Mouse (Mus musculus) right cerebral cortex, postnatal 36 days (tissue): ENCODE measurements at regions not wholly inside any gene's neighbourhood (a gene's known extent, or its start where the extent isn't known, plus 50 kb on each side); places are given as distances from the start of the nearest gene placed in this dataset.

Experiments used
- DNase-seq, 2 experiments: peaks; one replicate each; pipeline ENCODE4 v3.0.0; 2022; ENCODE audit warnings: low spot score in 2 of 2, mixed read lengths in 1 of 2

DNA sequence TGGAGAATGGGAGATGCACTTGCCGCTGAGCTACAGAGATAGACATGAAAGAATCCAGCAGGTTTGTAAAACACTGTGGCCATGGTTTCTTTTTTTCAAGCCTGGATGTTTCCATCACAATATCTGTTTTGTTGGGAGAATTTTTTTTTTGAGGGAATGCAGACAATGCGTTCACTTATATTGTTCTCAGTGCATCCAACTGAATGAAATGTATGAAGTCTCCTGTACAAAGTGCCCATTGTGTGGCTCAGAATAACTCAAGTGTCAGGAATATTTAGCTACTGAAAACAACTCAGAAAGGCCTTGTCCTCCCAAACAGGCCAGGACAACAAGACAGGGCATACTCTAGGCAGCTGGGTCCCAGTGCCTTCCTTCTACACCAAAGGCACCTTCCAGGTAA is 120.3 kb upstream of the Ado start:
- DNase-seq: no peak

DNA sequence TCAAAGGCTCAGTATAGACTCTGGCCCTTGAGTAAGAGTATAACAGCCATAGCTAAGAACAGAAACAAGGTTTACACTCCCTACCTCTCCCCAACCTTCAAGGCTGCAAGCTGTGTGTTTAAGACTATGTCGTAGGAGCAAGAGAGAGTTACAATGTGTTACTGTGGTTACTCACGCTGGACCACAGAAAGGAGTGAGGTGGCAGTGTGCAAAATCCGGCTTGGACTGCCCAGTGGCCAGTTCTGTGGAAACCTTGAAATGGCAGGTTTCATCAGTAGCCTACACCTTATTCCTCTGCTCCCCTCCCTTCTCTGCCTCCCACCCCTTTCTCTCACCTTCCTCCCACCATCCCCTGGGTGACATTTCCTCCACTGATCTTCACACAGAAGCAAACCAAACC is 114.3 kb upstream of the Ado start:
- no peak for DNase-seq

DNA sequence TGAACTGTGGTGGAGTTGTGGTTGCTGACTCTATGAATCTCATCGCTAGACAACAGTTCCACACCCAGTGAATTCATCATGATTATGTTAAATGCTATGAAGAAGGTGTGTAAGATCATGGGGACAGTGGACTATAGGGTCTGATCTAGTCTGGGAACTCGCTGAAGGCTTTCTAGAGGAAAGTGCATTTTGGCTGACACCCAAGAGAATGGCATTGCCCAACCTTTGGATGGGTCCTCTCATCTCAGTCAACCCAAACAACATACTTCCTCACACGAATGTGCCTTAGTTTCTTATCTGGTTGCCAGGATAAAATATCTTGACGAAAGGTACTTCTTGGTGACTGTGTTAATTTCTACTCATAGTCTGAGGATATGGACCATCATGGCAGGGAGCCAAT is 112.9 kb upstream of the Ado start:
- no peak for DNase-seq

DNA sequence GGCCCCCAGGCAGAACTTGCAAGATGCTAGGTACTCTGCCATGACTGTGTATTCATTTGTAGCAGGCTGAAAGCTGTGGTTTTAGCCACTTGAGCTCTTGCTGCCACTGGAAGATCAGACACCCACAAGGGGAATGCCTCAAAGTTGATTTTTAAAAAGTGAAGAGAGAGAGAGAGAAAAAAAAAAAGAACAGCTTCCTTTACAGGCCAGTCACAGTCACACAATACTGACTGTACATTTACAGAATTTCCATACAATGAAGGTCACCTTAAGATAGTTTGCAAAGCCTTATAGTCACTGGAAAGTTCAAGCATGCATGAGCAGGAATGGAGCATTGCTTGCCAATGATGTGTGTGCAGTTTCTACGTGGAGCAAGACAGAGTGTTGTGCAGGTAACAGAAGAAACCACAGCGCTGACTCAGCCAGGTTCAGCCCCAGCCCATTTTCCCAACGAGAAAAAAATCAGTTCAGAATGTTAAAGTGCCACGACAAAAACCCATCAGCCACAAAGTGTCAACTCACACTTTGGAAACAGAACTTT is 109.3 kb upstream of the Ado start:
- DNase-seq: no peak

DNA sequence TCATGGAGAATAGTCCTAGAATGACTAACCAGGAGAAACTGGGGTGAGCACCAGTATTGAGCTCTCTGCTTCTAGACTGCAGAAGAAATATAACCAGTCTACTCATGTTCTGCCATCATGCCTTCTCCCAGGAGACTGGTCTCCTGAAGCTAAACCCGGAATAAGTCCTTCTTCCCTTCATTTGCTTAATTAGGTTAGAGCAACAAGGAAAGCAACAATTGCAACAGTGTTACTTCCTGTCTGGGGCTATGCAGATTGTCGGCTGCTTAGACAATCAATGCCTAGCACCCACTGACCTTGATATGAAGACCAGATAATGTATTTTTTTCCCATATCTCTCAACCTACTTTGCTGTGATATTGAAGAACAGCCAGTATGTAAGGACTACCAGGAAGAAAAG is 108.5 kb upstream of the Ado start:
- DNase-seq: no peak

DNA sequence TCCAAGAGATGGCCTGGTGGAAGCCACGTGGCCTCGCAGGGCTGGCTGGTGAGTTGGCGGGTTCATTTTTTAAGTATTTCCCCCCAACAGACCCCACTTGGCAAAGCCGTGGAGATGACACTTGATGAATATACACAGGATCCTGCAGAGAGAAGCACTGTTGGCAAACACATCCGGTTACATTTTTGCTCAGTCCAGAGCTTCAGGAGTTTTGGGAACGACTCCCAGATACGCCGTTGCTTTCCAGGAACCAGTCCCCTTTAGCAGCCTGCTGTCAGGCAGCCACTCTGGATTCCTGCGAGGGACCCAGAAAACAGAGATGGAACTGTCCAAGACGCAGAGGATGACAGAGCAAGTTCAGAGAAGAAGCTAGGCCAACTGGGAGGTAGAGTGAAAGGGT is 105.8 kb upstream of the Ado start:
- DNase-seq: no peak

DNA sequence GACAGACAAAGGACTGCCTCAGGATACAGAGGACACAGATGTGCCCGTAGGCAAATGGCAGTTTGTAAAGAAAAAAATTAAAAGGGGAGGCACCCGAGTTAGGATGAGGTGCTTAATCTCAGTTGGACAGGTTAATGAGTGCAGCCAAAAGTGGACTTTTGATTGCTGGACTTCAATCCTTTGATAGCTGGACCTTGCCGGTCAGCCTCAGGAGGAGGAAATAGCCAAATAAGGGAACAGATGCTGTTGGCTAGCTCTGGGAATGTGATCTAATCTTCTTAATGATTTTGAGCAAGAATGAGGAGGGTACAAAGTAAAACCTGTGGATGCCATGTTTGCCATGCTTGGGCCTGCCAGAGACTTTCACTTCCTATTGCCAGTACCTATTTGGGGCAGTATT is 103.5 kb upstream of the Ado start:
- no peak for DNase-seq

DNA sequence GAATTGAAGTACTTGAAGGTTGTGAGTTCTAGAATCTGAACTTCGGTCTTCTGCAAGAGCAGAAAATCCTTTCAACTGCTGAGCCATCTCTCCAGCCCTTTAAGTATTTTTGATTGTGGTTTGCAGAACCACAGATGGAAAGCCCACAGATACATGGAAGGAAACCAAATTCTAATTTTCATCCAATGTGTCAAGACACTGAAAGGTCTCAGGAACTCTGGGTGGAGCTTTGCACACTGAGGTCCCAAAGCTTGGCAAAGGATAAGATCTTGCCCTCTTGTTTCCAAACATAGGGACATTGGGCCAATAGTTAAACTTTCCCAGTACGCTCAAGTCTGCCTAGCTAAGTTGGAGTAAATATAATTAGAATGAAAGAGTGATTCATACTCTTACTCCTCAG is 102.6 kb upstream of the Ado start:
- no peak for DNase-seq

DNA sequence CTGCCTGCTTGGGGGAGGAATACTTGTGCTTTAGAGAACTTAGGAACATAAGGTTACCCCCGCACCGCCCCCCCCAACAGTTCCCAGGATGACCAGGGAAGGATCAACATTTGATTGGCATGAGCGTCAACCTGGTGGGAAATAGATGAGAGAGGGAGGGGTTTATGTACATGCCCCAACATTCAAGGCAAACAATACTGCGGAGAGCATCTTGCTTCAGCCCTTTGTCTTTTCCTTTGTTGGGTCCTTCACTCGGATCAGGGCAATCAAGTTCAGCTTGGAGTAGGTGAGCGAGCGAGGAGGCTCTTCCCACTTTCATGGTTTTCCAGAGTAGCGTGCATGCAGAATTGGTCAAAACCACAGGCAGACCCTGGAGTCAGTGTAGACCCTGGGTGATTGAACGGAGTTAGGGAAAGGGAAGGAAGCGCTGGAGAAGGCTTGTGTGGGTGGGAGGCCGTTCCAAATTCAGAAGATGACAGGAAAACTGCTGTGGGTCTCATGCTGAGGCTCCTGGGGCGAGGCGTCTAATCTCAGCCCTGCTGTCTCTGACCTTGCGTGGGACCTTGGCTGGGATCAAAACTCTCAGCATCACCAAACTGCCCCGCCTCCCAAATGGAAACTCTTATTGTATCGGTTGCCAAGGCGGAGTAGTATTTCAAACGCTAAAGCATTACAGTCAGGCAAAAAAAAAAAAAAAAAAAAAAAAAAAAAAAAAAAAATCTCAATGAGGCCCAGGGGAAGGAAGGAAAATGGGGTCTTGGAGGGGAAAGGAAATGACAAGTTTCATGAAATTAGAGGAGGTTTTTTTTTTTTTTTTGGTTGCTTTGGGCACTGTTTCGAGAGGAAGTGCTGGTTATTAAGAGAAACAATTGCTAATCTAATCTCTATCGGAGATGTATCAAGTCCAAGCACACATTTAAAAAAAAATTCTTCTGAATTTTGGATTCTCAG is 99.3 kb upstream of the Ado start:
- no peak for DNase-seq

DNA sequence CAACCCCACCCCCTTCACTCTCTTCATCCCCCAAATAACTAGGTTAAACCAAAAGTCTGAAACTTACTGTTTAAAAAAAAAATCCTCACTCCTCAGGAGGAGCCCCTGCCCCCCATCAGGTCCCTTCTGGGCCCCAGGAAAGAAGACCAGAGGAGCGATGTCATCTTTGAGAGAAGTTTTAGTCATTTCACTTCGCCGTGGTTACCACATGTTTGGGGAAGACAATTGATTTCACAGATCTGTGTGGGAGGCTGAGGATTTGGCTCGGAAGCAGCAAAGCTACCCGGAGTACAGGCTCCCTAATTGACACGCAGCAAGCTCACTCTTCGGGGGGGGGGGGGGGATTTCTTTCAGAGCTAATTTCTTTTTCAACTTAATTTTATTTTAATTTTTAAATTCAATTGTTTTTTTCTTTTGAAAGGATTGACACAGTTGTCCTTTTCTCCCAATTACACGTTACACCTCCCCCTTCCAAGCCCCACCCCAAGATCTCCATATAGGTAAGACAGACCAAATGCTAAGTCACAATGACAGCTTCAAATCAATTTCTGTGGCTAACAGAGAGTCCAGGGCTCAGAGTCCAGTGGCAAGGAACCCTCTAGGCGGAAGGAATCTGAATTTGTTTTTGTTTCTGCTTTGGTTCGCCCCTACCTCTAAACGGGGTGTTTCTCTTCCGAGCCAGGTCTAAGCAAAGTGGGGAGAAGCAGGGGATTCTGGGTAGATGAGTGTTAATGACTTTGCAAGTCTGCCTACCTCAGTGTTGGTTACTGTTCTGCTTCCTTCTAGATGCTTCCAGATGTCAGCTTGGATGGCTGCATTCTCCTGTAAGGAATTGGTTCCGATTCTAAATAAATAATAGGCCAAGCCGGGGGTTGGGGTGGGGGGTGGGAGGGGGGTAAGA is 98.2 kb upstream of the Ado start:
- DNase-seq: peak in 1 of 2 experiments; percentile 5

DNA sequence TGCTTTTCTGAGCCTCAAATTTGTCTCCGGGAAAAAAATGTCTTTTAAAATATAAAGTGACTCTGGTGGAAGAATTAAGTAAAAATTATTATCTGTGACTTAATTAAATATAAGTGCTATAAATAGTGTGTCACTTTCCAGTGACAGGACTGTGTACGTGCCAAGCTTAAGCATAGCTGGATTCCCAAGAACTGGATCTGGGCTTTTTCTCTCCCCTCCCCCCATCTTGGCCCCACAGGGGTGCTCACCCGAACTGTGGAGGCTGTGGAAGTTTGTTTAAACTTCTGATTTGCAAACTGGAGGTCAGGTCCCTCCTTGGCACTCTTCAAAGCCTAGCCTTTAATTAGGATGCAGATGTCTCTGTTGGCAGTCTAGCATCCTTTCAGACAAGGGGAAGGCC is 97.1 kb upstream of the Ado start:
- no peak for DNase-seq

DNA sequence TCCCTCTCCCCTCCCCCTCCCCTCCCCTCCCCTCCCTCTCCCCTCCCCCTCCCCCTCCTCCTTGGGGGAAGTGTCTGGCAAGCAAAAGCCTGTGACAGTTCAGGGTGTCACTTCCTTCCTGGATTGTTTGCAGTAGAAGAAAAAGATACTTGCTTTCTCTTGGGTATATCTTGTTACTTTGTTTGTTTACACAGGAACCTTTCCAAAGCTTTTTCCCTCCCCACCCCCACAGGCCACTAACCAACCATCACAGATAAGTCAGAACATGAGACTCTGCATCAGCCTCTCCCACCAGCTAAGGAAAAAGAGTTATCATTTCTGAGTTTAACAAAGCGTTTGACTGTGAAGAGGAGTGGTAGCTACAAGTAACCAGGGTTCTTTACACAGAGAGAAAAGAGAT is 95.5 kb upstream of the Ado start:
- no peak for DNase-seq

DNA sequence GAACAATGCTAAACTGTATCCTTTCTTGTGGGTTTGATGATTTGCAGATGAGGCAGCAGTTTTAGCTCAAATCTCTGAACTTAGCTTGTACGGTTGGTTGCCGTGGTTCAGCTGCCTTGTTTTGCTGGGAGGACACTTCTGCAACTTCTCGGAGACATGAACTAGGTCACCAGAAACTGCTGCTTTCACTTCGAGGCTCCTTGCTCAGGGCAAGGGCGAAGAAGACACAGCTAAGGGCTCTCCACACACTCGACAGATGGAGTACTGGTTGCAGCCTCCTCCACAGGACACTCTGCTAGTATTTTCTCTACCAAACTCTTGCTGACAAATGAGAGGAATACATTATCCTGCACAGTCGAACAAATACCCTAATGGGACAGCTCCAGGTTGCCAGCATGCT is 94.9 kb upstream of the Ado start:
- DNase-seq: no peak

DNA sequence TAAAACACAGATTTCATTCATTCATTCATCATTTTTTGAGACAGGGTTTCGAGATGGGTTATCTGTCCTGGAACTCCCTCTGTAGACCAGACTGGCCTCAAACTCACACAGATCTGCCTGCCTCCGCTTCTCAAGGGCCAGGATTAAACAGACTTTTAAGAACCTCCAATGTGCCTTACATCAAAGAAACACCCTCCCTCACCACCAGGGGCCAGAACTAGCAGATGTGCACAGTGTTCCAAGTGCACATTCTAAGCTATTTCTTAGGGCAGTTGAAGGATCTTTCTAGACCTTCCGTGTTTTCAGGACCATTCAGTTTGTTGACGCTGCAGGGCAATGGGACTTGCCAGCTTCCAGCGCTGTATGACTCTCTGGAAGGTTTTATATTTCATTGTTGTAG is 88.6 kb upstream of the Ado start:
- no peak for DNase-seq

DNA sequence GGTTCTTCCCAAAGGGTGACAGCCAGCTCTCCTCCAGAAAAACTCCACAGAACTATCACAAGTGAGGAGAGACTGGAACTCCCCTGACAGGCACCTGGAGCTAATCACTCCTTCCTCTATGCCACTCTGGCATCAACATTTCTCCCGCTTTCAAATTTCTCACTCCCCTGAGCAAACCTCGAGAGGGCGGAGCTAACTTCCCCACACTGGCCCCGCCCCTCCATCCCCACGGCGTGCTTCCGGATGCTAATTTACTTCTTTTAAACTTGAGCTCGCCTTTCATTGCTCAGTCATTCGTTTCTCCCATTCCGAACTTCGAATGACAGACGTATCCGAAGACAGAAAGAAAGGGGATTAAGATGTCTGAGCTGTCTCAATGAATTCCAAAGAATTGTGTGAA is 87.8 kb upstream of the Ado start:
- no peak for DNase-seq

DNA sequence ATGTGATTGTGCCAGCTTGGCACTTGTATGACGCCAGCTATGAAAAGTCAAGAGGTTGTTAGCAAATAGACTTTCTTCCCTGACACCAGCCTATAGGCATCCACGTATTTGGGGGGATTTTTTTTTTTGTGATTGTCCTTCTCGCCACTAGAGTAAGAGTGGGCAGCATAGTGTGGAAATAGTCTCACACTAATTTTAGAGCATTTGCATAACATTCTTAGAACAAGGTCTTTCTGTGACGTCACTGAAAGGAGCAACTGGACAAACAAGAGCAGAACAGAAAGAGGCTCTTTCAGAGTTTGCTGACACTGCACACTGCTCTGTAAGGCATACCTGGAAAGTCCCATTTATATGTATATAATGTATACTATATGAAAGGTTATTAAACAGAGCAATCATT is 86.0 kb upstream of the Ado start:
- DNase-seq: no peak

DNA sequence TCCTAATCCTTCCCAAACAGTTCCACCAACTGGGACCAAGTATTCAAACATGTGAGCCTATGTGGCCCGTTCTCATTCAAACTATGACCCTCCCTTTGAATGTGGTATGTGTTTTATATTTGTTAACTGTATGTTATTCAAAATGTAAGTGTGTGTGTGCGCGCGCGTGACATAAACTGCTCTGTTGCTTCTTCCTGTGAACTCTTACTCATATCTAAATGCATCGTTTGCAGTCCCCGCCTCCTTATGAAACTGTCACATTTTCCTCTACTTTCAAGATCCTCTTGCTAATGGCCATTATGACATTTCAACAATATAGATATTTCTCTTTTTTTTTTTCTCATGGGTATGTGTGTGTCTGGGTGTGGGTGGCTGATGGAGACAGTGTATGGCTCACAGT is 84.3 kb upstream of the Ado start:
- no peak for DNase-seq

DNA sequence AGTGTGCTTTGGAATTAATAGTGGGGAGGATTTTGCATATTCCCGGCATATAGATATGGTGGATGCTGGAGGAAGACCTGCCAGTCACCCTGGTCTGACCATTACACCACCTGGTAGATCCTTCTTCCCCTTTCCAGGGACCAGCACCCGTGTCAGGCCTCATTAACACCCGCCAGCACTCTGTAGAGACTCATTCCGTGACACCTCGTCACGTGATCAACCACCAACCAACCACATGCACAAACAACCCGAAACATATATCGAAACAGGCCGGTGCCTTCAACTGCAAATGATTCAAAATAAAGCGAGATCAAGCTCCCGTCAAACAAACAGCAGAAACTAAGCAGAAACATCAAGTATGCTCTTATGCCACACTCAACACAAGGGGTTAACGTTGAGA is 74.6 kb upstream of the Ado start:
- DNase-seq: no peak

DNA sequence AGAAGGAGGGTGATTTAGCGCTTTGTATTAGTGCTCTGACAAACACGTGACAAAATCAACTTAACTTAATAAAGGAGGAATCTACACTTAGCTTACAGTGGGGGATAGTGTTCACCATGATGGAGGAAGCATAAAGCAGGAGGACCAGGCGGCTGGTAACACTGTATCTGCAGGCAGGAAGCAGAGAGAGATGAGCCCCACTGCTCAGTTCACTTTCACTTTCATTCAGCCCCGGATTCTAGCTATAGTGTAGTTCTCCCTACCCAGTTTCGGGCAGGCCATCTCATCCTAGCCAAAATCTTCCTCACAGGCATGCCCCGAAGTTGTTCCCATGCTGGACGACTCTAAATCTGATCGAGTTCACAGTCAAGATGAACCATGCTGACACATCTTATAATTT is 71.3 kb upstream of the Ado start:
- DNase-seq: no peak

DNA sequence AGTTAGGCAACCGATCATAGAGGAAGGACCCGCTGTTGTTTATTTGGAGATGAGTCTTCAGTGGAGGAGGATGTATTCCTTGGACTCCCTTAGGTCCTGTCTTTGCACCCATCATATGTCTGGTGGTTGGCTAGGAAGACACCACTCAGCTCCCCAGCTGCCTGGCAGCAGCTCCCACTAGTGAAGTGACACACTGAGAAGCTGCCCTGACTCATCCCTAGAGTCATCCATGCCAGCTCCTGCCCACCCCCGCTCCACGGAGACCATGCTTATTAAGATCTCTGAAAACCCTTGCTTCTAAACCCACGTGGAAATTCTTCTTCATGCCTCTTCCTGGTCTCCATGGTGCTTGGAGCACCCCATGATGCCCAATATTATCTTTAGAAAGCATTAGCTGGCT is 69.4 kb upstream of the Ado start:
- peak; percentile 5 to 20 for DNase-seq

DNA sequence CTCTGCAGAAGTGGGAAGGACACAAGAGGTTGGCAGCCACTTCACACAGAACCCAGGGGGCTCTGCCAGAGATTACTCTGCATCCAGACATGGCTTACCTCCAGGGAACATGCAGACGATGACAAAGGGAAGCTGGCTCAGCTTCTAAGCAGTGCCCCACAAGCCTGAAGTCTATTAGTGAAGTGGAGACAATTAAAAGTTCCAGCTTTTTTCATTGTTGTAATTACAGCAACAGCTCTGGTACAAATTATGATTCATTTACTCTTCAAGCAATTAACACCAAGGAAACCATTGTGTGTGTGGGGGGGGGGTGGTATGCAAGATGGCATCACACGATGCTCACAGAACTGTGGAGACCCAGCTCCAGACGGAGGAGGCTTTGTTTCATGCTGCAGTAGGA is 66.3 kb upstream of the Ado start:
- DNase-seq: no peak

DNA sequence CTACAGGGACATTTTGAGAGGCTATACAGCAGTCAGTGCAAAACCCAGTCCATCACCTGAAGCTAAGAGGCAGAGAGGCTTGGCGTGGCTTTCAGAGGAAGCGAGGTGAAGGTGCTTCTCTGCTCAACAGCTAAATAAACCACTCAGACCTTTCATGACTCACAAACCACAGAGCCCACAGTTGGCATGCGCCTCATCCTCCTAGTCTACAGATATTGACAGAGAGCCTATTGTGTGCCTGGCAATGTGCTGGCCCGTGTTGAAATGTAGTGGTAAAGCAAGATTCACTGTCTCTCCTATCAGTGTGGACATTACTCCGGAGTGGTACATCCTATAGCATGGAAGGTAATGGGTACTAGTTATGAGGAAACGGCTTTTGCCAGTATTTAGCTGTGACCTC is 61.9 kb upstream of the Ado start:
- no peak for DNase-seq

DNA sequence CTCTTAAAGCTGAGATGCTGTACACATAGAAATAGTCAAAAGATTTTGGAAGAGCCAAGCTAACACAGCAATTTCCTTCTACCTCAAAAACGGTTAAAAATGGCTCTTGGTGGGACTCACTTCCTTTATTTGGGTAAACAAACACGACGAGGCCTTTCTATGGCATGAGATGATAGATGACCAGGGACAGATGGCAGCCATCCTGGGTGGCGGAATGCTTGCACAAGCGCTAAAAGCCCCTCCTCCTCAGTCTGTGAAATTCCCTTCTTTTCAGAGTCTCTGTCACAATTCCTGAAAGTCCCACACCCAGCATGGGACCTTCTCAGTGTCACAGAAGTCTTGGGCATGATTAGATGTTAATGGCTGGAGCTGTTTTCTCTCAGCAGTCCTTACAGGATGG is 59.3 kb upstream of the Ado start:
- DNase-seq: no peak
